Mouse (Mus musculus): ENCODE data around the gene Cul1.
"Not testable (repeated sequence)": the region's sequence is repeated elsewhere in the genome, so short reads cannot be mapped to it uniquely, and the experiment has no call there.

The Cul1 gene

GRCm38 (mm10) chr6:47453098-47453497 is at the start of gene Cul1:
Gene Cul1, plus strand, starts transcription at chr6:47453398.
- DNase-seq, result no peak

GRCm38 (mm10) chr6:47404419-47405382 is 48.5 kb upstream of the Cul1 start:
- no peak for DNase-seq

- no peak for DNase-seq
Measured at GRCm38 (mm10) chr6:47412886-47413606, 40.2 kb upstream of the Cul1 start.

GRCm38 (mm10) chr6:47413656-47414055 is 39.5 kb upstream of the Cul1 start:
- no peak for DNase-seq

DNA sequence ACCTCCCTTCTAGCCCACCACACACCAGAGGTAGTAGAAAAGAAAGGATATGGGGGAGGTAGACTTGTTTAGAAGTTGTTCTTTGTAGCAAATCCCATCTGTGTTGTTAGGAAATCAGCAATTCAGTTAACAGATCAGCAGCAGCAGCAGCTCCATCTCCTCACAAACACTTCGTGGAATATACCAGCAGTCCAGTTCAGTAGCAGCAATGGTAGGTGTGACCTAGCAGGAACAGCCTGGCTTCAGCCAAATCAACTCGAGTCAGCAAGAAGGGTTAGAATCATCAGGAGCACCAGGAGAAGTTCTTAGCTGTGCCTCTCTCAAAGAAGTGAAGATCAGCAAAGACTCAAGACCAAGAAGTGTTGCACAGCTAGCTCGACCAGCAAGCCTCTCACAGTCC is 34.5 kb upstream of the Cul1 start:
- DNase-seq, result no peak

DNA sequence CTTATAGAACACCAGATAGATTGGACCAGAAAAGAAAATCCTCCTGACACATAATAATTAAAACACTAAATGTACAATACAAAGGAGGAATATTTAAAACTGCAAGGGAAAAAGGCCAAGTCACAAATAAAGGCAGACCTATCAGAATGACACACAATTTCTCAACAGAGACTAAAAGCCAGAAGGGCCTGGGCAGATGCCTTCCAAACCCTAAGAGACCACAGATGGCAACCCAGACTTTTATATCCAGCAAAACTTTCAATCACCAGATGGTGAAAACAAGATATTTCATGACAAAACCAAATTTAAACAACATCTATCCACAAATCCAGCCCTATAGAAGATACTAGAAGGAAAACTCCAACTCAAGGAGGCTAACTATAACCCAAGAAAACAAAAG is 33.0 kb upstream of the Cul1 start:
- DNase-seq, result no peak

DNA sequence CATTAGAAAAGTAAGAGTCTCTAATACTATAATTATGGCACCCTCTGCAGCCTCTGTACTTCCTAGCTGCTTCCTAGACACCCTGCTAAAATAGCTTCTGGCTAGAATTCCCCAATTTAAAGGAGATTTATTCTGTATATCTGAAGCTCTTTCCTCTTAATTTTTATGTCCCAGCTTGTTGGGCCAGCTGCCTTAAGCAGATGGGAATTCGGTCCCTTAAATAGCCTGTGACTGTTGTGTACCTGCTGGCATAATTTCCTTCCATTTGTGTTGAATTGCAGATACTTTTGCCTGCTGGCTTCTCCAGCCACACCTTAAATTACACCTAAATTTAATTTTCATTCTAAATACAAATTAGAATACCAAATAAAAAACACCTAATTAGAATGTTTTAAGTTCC is 32.0 kb upstream of the Cul1 start:
- DNase-seq, result no peak

DNA sequence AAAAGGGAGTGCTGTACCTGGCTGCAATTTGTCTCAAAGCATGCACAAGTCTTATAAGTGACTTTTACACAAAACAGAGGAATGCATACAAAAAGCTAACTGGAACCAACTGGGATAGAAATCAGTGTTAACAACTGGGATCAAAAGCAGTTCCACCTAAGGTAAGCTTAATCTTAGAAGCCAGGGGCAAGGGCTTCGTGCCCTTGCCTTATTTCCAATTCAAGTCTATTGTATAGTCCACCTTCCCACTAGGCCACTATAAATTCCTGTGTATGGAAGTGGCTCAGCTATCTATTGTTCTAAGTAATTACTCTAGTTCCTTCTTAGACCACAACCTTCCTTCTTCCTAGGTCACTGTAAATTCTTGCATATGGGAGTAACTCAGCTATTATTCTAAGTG is 27.1 kb upstream of the Cul1 start:
- DNase-seq, result no peak

DNA sequence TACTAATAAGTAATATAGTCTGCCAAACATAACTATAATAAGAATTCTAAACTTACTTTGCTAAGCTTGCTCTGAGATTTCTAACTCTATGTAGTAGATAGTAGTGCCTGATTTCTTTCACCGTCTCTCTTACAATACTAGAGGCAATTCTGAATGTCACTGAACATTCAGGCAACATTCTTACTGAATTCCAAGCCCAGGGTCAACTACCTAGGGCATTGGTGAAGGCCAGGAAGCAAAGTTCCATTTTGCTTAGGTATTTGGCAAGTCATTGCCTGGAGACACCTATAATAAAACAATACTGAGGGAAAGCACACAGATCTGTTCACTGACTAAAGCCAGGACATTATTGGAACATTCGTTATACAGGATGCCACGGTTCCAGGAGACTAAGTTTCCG is 26.6 kb upstream of the Cul1 start:
- DNase-seq, result not testable (repeated sequence)

DNA sequence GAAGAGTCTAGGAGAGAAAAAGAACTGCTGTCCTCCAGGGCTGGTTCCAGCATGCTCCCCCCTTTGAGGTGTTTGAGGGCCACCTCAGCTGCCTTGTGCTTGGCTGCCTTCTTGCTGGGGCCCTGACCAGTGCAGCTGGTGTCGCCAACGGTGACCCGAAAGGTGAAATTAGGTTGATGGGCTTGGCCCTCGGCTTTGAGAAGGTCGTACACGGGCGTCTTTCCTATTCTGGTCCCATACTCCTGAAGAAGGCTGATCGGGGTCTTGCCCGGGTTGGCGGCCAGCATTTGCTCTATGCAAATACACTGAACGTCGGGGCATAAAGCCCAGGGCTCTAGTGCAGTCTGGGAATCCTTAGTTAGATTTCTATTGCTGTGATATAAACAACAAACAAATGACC is 20.4 kb upstream of the Cul1 start:
- not testable (repeated sequence) for DNase-seq

DNA sequence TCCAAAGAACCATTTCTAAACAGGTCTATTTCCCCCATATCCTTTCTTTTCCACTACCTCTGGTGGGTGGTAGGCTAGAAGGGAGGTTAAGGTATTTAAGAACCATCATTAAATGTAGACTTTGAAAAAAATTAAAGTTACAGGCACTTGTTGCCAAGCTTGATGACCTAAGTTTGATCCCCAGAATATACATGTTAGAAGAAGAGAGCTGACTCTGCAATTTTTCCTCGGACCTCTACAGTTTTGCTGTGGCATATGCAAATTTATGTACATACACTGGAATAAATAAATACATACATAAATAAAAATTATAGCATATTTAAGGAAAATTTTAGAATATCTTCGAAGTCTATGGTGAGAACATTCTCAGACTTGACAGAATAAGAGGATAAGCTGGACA is 13.1 kb upstream of the Cul1 start:
- no peak for DNase-seq

- DNase-seq, result no peak
Measured at GRCm38 (mm10) chr6:47447658-47448057, 5.5 kb upstream of the Cul1 start.

DNA sequence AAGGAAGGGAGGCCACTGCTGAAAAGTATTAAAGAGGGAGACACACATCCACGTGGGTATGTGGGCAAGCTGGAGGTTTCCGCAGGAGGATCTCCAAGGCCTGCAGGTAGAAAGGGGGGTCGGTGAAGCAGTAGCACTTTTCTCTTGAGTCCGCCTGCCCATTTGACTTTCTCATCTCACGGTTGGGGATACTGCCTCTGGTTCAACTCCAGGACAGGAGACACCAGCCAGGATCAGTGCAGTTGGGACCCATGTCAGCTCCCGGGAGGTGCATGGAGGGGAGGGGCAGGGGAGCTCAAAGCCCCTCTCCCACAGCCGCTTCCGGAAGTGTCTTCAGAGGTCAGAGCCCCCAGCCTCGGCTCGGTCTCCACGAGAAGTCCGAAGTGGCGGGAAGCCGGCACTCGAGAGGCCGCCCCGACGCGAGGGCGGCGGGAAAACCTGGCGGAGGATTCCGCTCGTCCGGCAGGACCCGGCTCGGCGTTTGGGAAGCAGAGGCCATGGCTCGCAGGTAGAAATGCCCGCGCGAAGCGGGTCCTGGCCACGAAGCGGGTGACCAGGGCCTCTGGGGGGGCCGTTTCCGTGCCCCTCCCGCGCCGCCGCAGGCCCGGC is 428 bp downstream of the Cul1 start:
- peak; percentile 57 for DNase-seq

- peak; percentile 73 for DNase-seq
Measured at GRCm38 (mm10) chr6:47454131-47454574, 955 bp downstream of the Cul1 start.

DNA sequence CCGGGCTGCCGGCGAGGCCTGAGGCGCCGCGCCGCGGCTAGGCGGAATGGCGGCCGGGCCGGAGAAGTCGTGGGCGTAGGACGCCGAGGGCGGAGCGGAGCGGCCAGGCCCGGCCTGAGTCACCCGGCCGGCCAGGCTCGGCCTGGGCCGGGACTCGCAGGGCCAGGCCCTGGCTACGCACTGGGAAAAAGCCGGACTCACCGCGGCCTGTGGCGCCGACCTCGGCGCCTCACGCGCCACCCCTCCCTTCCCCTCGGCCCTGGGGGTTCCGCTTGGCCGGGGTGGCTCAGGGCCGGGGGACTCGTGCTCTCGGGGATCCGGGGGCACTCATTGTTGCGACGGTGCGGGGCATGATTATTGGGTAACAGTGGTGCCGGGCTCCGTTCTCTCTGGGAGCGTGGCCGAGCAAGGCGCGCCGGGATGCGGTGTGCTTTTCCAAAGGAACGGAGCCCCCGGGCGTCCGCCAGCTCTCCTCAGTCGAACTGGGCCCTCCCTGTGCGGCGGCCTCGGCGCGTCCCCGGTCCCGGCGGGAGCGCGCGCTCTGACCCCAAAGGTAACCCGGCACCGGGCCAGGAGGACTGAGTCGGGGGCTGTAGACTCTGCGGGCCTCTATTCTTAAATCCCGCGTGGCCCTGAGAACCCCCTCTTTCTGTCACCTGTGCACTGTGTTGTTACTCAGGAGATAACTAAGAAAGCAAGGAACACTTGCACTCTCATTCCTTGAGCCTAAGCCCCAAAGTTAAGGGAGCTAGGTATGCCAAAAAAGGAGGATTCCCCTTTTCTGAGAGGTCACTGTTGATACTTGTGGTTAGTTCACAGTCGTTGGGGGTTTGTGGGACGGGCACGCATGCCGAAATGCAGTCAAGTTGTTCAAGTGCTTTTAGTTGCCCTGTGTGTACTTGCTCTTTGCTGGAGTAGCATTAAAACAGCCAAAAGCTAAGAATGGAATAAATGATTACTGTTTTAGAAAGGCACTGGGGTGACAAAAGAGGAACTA is 1.7 kb downstream of the Cul1 start:
- DNase-seq, result peak; percentile 51

DNA sequence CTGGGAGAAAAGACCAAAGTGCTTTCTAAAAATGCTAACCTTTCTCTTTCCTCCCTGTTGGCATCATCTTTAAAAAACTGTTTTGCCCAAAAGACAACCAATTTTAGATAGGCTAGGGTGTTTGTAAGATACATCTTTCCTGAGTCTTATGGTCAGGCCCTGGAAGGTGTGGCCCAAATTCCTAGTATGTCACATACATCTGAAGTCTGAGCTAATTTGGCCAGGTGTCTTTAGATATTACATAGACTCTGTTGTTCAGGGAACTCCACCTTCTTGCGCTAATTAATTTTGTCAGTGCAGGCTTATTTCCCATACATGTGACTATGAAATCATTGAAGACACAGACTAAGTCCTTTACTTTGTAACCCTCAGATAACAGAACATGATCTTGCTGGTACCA is 2.6 kb downstream of the Cul1 start:
- DNase-seq, result no peak

GRCm38 (mm10) chr6:47456853-47457252 is 3.7 kb downstream of the Cul1 start:
- DNase-seq, result no peak

DNA sequence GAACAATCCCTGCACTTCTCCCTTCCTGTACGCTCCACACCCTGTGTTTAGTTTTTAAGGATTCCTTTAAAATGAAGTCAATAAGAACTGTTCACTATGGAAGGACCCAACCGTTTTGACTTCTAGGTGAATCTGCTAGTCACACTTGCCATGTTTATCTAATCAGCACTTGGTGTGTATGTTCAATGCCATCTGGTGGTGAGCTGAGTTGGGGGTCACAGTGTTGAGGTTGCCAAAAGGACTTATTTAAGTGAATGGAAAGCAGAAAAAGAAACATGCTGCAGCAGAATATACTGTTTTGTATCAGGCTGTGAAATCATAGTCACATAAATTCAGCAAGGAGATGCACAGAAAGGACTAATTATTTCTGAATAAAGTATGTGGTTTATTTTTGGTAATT is 12.2 kb downstream of the Cul1 start:
- no peak for DNase-seq

- DNase-seq, result no peak
Measured at GRCm38 (mm10) chr6:47466488-47466887, 13.3 kb downstream of the Cul1 start.

- no peak for DNase-seq
Measured at GRCm38 (mm10) chr6:47467058-47467457, 13.9 kb downstream of the Cul1 start.

DNA sequence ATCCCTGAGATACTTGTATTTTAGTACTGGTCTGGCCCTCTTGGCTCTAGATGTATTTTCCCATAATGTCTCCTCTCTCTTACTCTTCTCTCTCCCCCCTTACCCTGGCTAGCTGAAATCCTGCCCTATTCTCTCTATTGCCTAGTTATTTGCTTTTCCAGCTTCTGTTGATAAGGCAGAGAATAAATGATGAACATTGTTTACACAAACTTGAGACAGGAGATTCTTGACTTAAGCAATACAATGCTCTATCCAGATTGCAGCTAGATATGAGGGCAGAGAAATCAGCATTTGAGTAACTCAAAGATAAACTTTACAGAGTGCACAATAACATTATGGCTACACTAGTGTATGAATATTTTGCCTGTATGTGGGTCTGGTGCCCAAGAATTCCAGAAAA is 16.6 kb downstream of the Cul1 start:
- DNase-seq, result no peak

- DNase-seq, result no peak
Measured at GRCm38 (mm10) chr6:47472444-47472843, 19.2 kb downstream of the Cul1 start.

Measured in right cerebral cortex, adult 18-20 months (tissue).